Mouse (Mus musculus) CH12.LX (cell line): ENCODE measurements around the gene Rdh14. TPM values are rescaled to one million over a fixed set of nuclear protein-coding genes. Genes with fewer than 3 reads are reported as not detected.

Source experiments
- DNase-seq: peaks from one replicate; pipeline ENCODE4 v3.0.0-alpha.2; 2013; ENCODE audit errors: extremely low read depth
- H3K27ac ChIP-seq: 2 replicates; pipeline ENCODE4 v1.5.1; 2012; ENCODE audit warnings: low read depth, mild to moderate bottlenecking, control low read depth, moderate library complexity; ENCODE audit not compliant: insufficient read depth
- H3K27me3 ChIP-seq: replicated peaks from 2 replicates; pipeline ENCODE3; 2012; ENCODE audit warnings: inconsistent platforms
- H3K36me3 ChIP-seq, 2 experiments: replicated peaks in 1 of 2; 2 replicates each; pipeline versions ENCODE3 to v1.6.1; 2012; ENCODE audit warnings: inconsistent platforms in 1 of 2, low read length in 1 of 2, mild to moderate bottlenecking in 1 of 2, mixed read lengths in 1 of 2, moderate library complexity in 1 of 2; ENCODE audit not compliant: control insufficient read depth in 1 of 2, insufficient read depth in 1 of 2
- H3K4me1 ChIP-seq, 2 experiments: 2 replicates each; pipeline ENCODE4 v1.6.1; 2012; ENCODE audit warnings: inconsistent platforms in 1 of 2, moderate library complexity in 1 of 2; ENCODE audit not compliant: insufficient read depth in 2 of 2, control insufficient read depth in 1 of 2
- H3K4me2 ChIP-seq: 2 replicates; pipeline ENCODE4 v1.6.1; 2012; ENCODE audit warnings: low read depth, mild to moderate bottlenecking, control low read depth; ENCODE audit not compliant: poor library complexity, insufficient read depth, severe bottlenecking
- H3K4me3 ChIP-seq, 3 experiments: fragments of 150-350 bp in 1 of 3; sonication (generic) in 1 of 3; replicated peaks in 1 of 3; 2 replicates each; pipeline versions ENCODE3 to v1.5.1; 2011 to 2012; ENCODE audit warnings: low read depth in 2 of 3, low read length in 2 of 3, mild to moderate bottlenecking in 2 of 3, moderate library complexity in 2 of 3, control low read depth in 1 of 3, improper control_type of control experiment in 1 of 3, inconsistent platforms in 1 of 3, mixed read lengths in 1 of 3; ENCODE audit not compliant: poor library complexity in 1 of 3
- H3K79me2 ChIP-seq: replicated peaks from 2 replicates; pipeline ENCODE4 v1.6.1; 2012; ENCODE audit warnings: mild to moderate bottlenecking, moderate library complexity; ENCODE audit not compliant: control insufficient read depth, poor library complexity, insufficient read depth, severe bottlenecking; ENCODE audit errors: extremely low read depth
- H3K9ac ChIP-seq: 2 replicates; pipeline ENCODE4 v1.6.1; 2012; ENCODE audit warnings: low read depth, mild to moderate bottlenecking, control low read depth, moderate library complexity; ENCODE audit not compliant: insufficient read depth
- H3K9me3 ChIP-seq: replicated peaks from 2 replicates; pipeline ENCODE3; 2012; ENCODE audit warnings: low read length, inconsistent platforms, mixed read lengths
- CHD1 ChIP-seq: IDR thresholded peaks from 2 replicates; pipeline ENCODE4 v1.6.1; 2012; ENCODE audit warnings: low read depth, low read length, improper control_type of control experiment, inconsistent platforms
- CHD2 ChIP-seq: IDR thresholded peaks from 2 replicates; pipeline ENCODE4 v1.6.1; 2011; ENCODE audit warnings: low read length, improper control_type of control experiment
- CTCF ChIP-seq, 2 experiments: IDR thresholded peaks in 1 of 2; conservative IDR thresholded peaks in 1 of 2; 2 replicates each; pipeline ENCODE4 v1.5.1; 2011 to 2012; ENCODE audit warnings: low read depth in 2 of 2, low read length in 2 of 2, improper control_type of control experiment in 1 of 2, inconsistent platforms in 1 of 2, mild to moderate bottlenecking in 1 of 2, moderate library complexity in 1 of 2
- E2F4 ChIP-seq: IDR thresholded peaks from 2 replicates; pipeline ENCODE4 v1.6.1; 2011; ENCODE audit warnings: low read depth, low read length, improper control_type of control experiment; ENCODE audit not compliant: insufficient replicate concordance
- ELF1 ChIP-seq: IDR thresholded peaks from 2 replicates; pipeline ENCODE4 v1.6.1; 2014; ENCODE audit warnings: low read depth, mild to moderate bottlenecking, inconsistent platforms, low read length, improper control_type of control experiment
- EP300 ChIP-seq: IDR thresholded peaks from 2 replicates; pipeline ENCODE4 v1.6.1; 2011; ENCODE audit warnings: low read length, improper control_type of control experiment
- GABPA ChIP-seq: IDR thresholded peaks from 2 replicates; pipeline ENCODE4 v1.6.1; 2012; ENCODE audit warnings: low read depth, low read length, improper control_type of control experiment, inconsistent platforms; ENCODE audit not compliant: insufficient replicate concordance
- JUND ChIP-seq: conservative IDR thresholded peaks from 2 replicates; pipeline ENCODE4 v1.6.1; 2011; ENCODE audit warnings: low read depth, low read length, improper control_type of control experiment
- KAT2A ChIP-seq: IDR thresholded peaks from 2 replicates; pipeline ENCODE4 v1.6.1; 2012; ENCODE audit warnings: low read length, improper control_type of control experiment, inconsistent platforms; ENCODE audit not compliant: insufficient replicate concordance
- MAFK ChIP-seq: IDR thresholded peaks from 2 replicates; pipeline ENCODE4 v1.6.1; 2011; ENCODE audit warnings: low read length, improper control_type of control experiment; ENCODE audit not compliant: insufficient replicate concordance
- MXI1 ChIP-seq: IDR thresholded peaks from 2 replicates; pipeline ENCODE4 v1.6.1; 2011; ENCODE audit warnings: mild to moderate bottlenecking, low read depth, low read length, improper control_type of control experiment
- NELFE ChIP-seq: IDR thresholded peaks from 2 replicates; pipeline ENCODE4 v1.6.1; 2011; ENCODE audit warnings: low read depth, low read length, improper control_type of control experiment
- POLR2AphosphoS2 ChIP-seq: IDR thresholded peaks from 2 replicates; pipeline ENCODE4 v1.6.1; 2011; ENCODE audit warnings: low read depth, low read length, improper control_type of control experiment
- RCOR1 ChIP-seq: conservative IDR thresholded peaks from 2 replicates; pipeline ENCODE4 v1.6.1; 2012; ENCODE audit warnings: low read depth, mild to moderate bottlenecking, inconsistent platforms, low read length, improper control_type of control experiment
- TBP ChIP-seq: conservative IDR thresholded peaks from 2 replicates; pipeline ENCODE4 v1.6.1; 2011; ENCODE audit warnings: low read depth, low read length, improper control_type of control experiment
- USF2 ChIP-seq: conservative IDR thresholded peaks from 2 replicates; pipeline ENCODE4 v1.6.1; 2011; ENCODE audit warnings: low read depth, low read length, improper control_type of control experiment
- ZC3H11A ChIP-seq: IDR thresholded peaks from 2 replicates; pipeline ENCODE4 v1.6.1; 2012; ENCODE audit warnings: low read depth, mild to moderate bottlenecking, inconsistent platforms, low read length, improper control_type of control experiment
- ZKSCAN1 ChIP-seq: IDR thresholded peaks from 2 replicates; pipeline ENCODE4 v1.6.1; 2012; ENCODE audit warnings: low read depth, inconsistent platforms, low read length, improper control_type of control experiment, borderline replicate concordance
- dilution Hi-C: fragments of 300-500 bp; cut with MboI; formaldehyde crosslinking; loops from 2 replicates; pipeline ENCODE4 v1.14.3; 2020; ENCODE audit warnings: low sequenced_read_pairs; ENCODE audit not compliant: extremely low pct_unique_long_range_greater_than_20kb, extremely low pct_ligation_motif_present
- in situ Hi-C: fragments of 300-500 bp; cut with MboI; formaldehyde crosslinking; loops from 3 replicates; pipeline ENCODE4 v1.14.3; 2019; ENCODE audit warnings: low sequenced_read_pairs, low pct_ligation_motif_present, low pct_unique_long_range_greater_than_20kb, mixed read lengths
- polyA plus RNA-seq: library from polyadenylated mRNA; unstranded; fragments of >175 nt; gene quantifications from 2 replicates; pipeline ENCODE4 v1.2.1, GENCODE M21; 2012; ENCODE audit warnings: low read depth; ENCODE audit not compliant: insufficient read length
- total RNA-seq, 2 experiments: library from RNA; depleted of rRNA; stranded (reverse); fragments of 300-350 nt in 1 of 2; fragments of >200 nt in 1 of 2; gene quantifications; 2 replicates each; pipeline ENCODE4 v1.2.3; 2012 to 2014

Rdh14 gene
- total and polyA plus RNA-seq, 3 experiments, result 9.6 to 16.4 (median 10.9) TPM

DNA sequence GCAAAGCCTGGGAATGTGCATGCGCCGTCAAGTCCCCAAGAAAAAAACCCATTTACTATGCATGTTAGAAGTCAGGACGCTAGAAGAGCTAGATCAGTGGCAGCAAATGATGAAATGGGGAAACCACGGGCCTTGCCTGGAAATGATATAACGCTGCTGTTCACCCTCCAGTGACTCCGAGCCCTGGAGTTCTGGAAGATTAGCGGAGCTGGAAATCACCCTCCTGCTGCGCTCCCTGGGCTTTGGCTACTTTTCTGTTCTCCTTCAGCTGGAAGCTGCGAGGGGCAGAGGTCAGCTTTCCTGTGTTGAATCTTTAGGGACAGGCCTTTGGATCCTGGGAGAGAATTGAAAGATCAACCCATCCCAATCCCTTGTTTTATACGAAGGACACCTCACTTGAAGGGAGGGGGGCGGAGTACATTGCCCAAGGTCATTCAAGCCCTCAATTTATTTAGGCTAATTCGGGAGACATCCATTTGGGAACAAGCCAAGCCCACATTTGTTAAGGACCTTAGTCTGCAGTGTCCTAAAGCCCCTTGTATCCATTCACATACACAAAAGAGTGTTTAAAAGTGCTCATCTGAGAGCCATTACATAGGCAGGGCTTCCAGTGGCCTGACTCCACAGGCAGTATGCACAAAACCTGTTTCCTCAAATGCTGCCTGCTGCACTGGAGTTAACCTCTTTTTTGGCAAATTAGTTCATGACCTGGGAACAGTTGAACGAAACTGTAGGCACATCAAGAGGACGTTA lies 49.1 kb downstream of the Rdh14 start:
- no peaks in the 10 kb centered on the region for H3K27me3 ChIP-seq
- H3K36me3 ChIP-seq, result no peaks in the 10 kb centered on the region
- no peaks in the 10 kb centered on the region for H3K79me2 ChIP-seq
- TF ChIP-seq E2F4 (no peak), KAT2A (no peak), MAFK (no peak), CHD2 (no peak), EP300 (no peak), MXI1 (no peak), TBP (no peak), CTCF (conservative IDR thresholded peaks at IDR 0.05 in 1 of 2, IDR thresholded peaks at IDR 0.05 in 1 of 2; ENCODE audit: low read depth in 2 of 2, low read length in 2 of 2) (no peak), POLR2AphosphoS2 (no peak), JUND (no peak), ELF1 (no peak), RCOR1 (no peak), ZC3H11A (no peak), USF2 (no peak), CHD1 (no peak), GABPA (no peak), ZKSCAN1 (no peak), NELFE (no peak)
- H3K27ac ChIP-seq, result no peak overlapping the region
- DNase-seq, result no peak
- no peaks in the 10 kb centered on the region for H3K9me3 ChIP-seq
- no peak overlapping the region for H3K4me2 ChIP-seq
- in situ Hi-C loops, result loop anchor here (10.0 kb wide), 1 partner anchor 865 kb away; the partner anchor contains the start of gene Osr1
- dilution Hi-C loops, result no loop called here
- no peaks in the 10 kb centered on the region for H3K4me1 ChIP-seq
- no peak overlapping the region for H3K4me3 ChIP-seq
- no peak overlapping the region for H3K9ac ChIP-seq

Other genes starting within 250 kb of the Rdh14 start
- gene Nt5c1b, start 20.8 kb upstream of the Rdh14 start, total RNA-seq (2012; rRNA removed), result not detected in 2 replicates
- gene Nt5c1b, start 20.8 kb upstream of the Rdh14 start, total RNA-seq (2014; rRNA removed), result not detected in 2 replicates
- not detected in 2 replicates for gene Nt5c1b, start 20.8 kb upstream of the Rdh14 start, polyA plus RNA-seq